Mouse (Mus musculus) T-helper 17 cell (primary cell): ENCODE measurements at regions not wholly inside any gene's neighbourhood (a gene's known extent, or its start where the extent isn't known, plus 50 kb on each side); places are given as distances from the start of the nearest gene placed in this dataset.

Experiments
- in situ Hi-C, 2 experiments: fragments of 300-600 bp; cut with MboI, MseI; formaldehyde crosslinking; loops; 1 replicate in 1 of 2; 2 replicates in 1 of 2; pipeline ENCODE4 v1.15.1; 2025; ENCODE audit warnings: high pct_unique_total_duplicates in 2 of 2

- in situ Hi-C loops = no loop called here
Observed at GRCm38 (mm10) chr1:75889847-75890591, 344.0 kb downstream of the Slc4a3 start.

GRCm38 (mm10) chr1:75890636-75891276 is 344.7 kb downstream of the Slc4a3 start:
- in situ Hi-C loops = no loop called here

- in situ Hi-C loops = no loop called here
Observed at GRCm38 (mm10) chr1:75895550-75895949, 349.5 kb downstream of the Slc4a3 start.

GRCm38 (mm10) chr1:75901146-75901545 is 355.1 kb downstream of the Slc4a3 start:
- in situ Hi-C loops = no loop called here

GRCm38 (mm10) chr1:75905699-75906470 is 359.8 kb downstream of the Slc4a3 start:
- in situ Hi-C loops = no loop called here

- in situ Hi-C loops = no loop called here
Observed at GRCm38 (mm10) chr1:75915311-75915710, 369.2 kb downstream of the Slc4a3 start.

GRCm38 (mm10) chr1:75916181-75916580 is 370.1 kb downstream of the Slc4a3 start:
- in situ Hi-C loops = no loop called here

- in situ Hi-C loops = no loop called here
Observed at GRCm38 (mm10) chr1:75919134-75919533, 373.1 kb downstream of the Slc4a3 start.

- in situ Hi-C loops = no loop called here
Observed at GRCm38 (mm10) chr1:75925046-75925445, 379.0 kb downstream of the Slc4a3 start.

- in situ Hi-C loops = no loop called here
Observed at GRCm38 (mm10) chr1:75925802-75926201, 379.7 kb downstream of the Slc4a3 start.

- in situ Hi-C loops = no loop called here
Observed at GRCm38 (mm10) chr1:75931852-75932251, 385.8 kb downstream of the Slc4a3 start.

GRCm38 (mm10) chr1:75933831-75934230 is 387.8 kb downstream of the Slc4a3 start:
- in situ Hi-C loops = no loop called here

GRCm38 (mm10) chr1:75934761-75935160 is 388.7 kb downstream of the Slc4a3 start:
- in situ Hi-C loops = no loop called here

- in situ Hi-C loops = no loop called here
Observed at GRCm38 (mm10) chr1:75935866-75936265, 389.8 kb downstream of the Slc4a3 start.

GRCm38 (mm10) chr1:75936596-75936995 is 390.5 kb downstream of the Slc4a3 start:
- in situ Hi-C loops = no loop called here

- in situ Hi-C loops = no loop called here
Observed at GRCm38 (mm10) chr1:75937331-75937730, 391.3 kb downstream of the Slc4a3 start.

GRCm38 (mm10) chr1:75946290-75946839 is 400.3 kb downstream of the Slc4a3 start:
- in situ Hi-C loops = no loop called here

- in situ Hi-C loops = no loop called here
Observed at GRCm38 (mm10) chr1:75978203-75978986, 432.3 kb downstream of the Slc4a3 start.

- in situ Hi-C loops = no loop called here
Observed at GRCm38 (mm10) chr1:75983057-75983456, 437.0 kb downstream of the Slc4a3 start.

- in situ Hi-C loops = no loop called here
Observed at GRCm38 (mm10) chr1:75983487-75983886, 437.4 kb downstream of the Slc4a3 start.

GRCm38 (mm10) chr1:75988496-75988895 is 442.4 kb downstream of the Slc4a3 start:
- in situ Hi-C loops = no loop called here
